Mouse (Mus musculus) layer of hippocampus, postnatal 10 days (tissue): Measurements from ENCODE around the gene Sdk1. TPM values are rescaled to one million over a fixed set of nuclear protein-coding genes. Genes with fewer than 3 reads are reported as not detected.

Source experiments
- DNase-seq, 2 experiments: peaks; one replicate each; pipeline ENCODE4 v3.0.0; 2021; ENCODE audit warnings: low spot score in 2 of 2
- total RNA-seq, 2 experiments: library from RNA; stranded (reverse); gene quantifications; 2 replicates each; pipeline ENCODE4 v1.2.3; 2021

Gene Sdk1
- total RNA-seq, 2 experiments from 2014 or later: 12.4 to 14.7 TPM

DNA sequence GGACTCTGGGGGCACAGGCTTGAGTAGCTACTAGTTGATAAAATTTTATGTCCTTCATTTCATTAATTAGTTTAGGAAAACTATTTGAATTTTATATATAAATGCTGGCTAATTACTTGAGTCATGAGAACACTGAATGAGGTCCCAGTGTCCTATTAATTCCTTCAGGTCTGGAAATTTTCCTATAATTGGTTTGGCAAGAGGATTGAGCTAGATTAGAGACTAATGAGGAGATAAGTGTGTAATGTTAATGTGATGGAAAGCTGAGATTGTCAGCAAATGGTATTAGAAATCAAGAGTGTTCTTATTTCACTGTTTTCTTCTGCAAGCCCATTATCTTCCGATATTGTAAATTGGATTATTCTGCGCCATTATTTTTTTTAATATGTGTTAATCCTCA lies 192.0 kb downstream of the Sdk1 start:
- no peak for DNase-seq

DNA sequence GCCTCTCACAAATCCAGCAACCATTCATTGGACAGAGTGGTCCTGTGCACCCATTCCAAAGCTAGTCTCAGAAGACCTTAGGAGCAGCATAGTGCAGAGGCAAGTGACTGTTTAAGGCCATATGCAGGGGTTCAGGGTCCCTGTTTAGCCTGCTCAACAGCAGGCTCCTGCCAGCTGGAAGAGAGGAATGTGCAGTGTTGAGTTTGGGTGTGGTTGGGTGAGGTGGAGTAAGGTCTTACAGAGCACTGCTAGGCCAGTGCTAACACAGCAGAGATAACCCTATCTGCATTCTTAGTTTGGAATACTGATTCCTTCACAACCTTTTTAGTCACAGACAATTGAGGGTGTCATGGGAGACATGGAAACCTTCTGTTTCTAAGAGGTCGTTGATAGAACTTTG lies 206.0 kb downstream of the Sdk1 start:
- DNase-seq: no peak

DNA sequence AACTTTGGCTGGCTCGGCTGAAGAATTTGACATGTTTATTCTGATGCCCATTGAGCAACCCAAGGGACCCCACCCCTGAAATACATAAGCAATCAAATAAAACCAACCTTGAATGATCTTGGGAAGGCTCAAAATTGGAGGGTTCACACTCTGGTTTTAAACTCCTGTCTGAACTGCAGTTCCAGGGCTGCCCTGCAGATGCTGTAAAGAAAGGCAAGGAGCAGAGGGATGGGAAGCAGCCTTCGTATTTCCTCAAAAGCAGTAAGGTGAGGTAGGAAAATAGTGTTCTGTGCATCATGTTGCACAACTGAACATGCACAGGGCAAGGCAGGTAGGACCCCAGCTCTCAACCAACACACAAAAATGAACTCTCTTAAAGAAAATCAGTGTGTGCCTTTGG lies 222.1 kb downstream of the Sdk1 start:
- no peak for DNase-seq

DNA sequence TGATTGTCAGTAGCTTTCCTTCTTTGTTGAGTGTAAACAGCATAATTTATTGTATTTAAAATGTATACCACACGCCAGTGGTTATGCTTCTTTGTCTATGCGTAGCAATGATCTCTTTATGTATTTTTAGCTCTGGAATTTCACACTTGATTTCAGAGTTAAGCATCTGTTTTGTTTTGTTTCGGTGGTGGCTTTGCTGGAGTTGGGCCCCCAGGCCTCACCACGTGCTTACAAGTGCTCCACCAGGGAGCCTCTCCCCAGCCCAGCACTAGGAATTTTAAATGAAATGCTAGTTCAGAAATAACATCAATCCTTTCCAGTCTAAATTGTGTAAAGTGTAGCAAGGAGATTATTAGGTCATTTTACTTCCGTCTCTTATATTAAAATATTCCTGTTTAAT lies 227.5 kb downstream of the Sdk1 start:
- no peak for DNase-seq

DNA sequence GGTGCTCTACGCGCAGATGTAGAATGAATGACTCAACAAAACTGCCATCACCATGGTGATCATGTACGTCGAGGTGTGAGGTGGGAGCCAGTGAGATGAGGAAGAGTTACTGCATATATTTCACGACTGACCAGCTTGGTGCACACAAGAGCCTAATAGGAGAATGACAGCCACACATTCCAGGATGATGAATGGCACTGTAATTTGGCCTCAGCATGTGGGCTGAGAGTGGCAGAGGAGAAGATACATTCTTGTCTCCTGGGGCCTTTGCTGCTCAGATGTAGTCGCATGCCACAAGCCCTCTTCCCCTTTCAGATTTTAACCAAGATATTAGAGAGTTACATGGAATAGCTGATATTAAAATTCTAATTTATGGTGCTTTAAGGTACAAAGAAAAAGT lies 264.0 kb downstream of the Sdk1 start:
- DNase-seq: no peak

- peak in 1 of 2 experiments; percentile 6 for DNase-seq
Measured at GRCm38 (mm10) chr5:141506344-141506743, 265.1 kb downstream of the Sdk1 start.

GRCm38 (mm10) chr5:141524801-141525715 lies 283.8 kb downstream of the Sdk1 start:
- peak in 1 of 2 experiments; percentile 30 for DNase-seq

- DNase-seq: no peak
Measured at GRCm38 (mm10) chr5:141540193-141540592, 298.9 kb downstream of the Sdk1 start.

GRCm38 (mm10) chr5:141542890-141543666 lies 301.8 kb downstream of the Sdk1 start:
- no peak for DNase-seq

GRCm38 (mm10) chr5:141553444-141553843 lies 312.2 kb downstream of the Sdk1 start:
- no peak for DNase-seq

DNA sequence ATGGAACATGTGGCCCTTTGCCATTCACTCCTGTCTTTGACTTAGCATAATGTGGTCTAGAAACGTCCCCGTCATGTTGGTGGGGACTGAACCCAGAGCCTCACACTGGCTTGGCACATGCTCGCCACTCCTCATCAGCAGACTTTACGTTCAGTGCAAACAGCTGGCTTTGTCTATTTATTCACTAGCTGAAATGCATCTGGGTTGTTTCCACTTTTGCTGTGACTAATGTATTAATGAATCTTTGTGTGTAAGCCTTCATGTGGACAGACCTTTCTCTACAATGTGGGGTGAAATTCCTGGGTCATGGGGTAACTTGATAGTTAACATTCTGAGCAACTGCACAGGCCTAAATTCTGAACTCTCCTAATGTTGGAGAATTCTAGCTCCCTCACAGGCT lies 317.4 kb downstream of the Sdk1 start:
- DNase-seq: no peak

- no peak for DNase-seq
Measured at GRCm38 (mm10) chr5:141560325-141560724, 319.0 kb downstream of the Sdk1 start.

GRCm38 (mm10) chr5:141561989-141562560 lies 320.8 kb downstream of the Sdk1 start:
- no peak for DNase-seq

DNA sequence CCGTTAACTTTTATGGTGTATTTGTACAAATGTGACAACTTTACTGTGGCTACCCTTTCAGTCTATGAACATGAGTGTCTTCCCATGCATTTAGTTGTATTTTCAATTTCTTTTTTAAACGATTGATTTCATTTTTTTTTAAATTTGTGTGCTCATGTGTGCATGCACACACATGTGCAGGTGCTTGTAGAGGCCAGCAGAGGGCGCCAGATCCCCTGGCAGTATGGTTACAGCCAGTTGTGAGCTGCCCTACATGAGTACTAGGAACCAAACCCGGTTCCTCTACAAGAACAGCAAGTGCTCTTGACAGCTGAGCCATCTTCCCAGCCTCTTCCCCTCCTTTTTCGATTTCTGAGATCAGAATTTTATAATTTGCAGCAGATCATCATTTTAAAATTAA lies 322.9 kb downstream of the Sdk1 start:
- no peak for DNase-seq

DNA sequence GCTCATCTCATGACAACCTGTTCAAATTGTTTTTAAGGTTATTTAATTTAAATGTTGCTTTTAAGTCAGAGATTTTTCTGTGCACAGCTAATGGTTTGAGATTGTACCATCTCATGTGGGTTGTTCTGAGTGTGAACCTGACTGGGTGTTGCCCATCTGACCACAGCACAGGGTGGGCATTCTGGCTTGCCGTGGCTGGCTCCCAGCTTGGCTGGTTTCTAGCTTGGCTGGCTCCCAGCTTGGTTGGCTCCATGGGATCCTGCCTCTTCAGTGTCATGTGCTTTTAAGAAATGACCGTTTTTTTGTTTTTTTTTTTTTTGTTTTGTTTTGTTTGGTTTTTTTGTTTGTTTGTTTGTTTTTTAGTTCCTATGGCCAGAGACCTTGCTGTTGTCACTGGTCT lies 326.8 kb downstream of the Sdk1 start:
- DNase-seq: no peak

- DNase-seq: peak in 1 of 2 experiments; percentile 23
Measured at GRCm38 (mm10) chr5:141570442-141570841, 329.2 kb downstream of the Sdk1 start.

- peak; percentile 12 to 23 for DNase-seq
Measured at GRCm38 (mm10) chr5:141574263-141574662, 333.0 kb downstream of the Sdk1 start.

- DNase-seq: no peak
Measured at GRCm38 (mm10) chr5:141591246-141591645, 350.0 kb downstream of the Sdk1 start.

GRCm38 (mm10) chr5:141612721-141613120 lies 371.4 kb downstream of the Sdk1 start:
- no peak for DNase-seq

- DNase-seq: no peak
Measured at GRCm38 (mm10) chr5:141615763-141616162, 374.5 kb downstream of the Sdk1 start.

GRCm38 (mm10) chr5:141617660-141618059 lies 376.4 kb downstream of the Sdk1 start:
- no peak for DNase-seq

GRCm38 (mm10) chr5:141625401-141625800 lies 384.1 kb downstream of the Sdk1 start:
- no peak for DNase-seq
